Comparison of ENCODE assay signal across 9 mouse cellular contexts in the genomic region with DNA sequence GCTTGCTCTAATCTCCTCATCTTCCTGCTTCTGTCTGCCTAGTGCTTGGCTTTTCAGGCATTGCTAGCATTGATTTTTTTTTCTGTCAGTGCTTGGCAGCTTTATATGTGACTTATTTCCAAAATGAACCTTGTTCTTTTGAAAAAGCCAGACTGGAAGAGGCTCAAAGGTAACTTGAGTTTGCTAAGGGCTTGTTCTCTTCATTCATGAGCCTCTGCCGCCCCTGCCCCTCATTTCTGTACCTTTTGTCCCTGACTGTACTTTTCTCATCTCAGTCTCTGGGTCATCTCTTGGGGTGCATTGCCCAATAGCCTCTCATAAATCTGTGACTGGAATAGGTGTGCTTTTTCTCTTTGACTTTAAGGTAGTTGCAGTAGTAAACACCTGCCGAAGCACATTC. TPM values are rescaled to one million over a fixed set of nuclear protein-coding genes. Genes with fewer than 3 reads are reported as not detected.
A peak's percentile ranks its signal among the peaks of the same experiment; 100 is the strongest.
DNase-seq lines count a peak whose midpoint lies in the region; ATAC-seq and TF ChIP-seq lines count a peak whose summit lies in the region.
"Had no signal": no experiment of that assay in that cellular context is flagged by ENCODE, and none has a peak within 500 bp of the region (broad histone marks: within the 10 kb centered on the region; RNA-seq: fewer than 3 reads in every experiment).

No protein-coding gene starts in this region.

- H3K27ac ChIP-seq in ES-E14 (ENCODE audit: insufficient read depth, low read depth, low read length, poor library complexity, severe bottlenecking) = no peak overlapping the region
- no peak overlapping the region for H3K27ac ChIP-seq in intestine, embryonic 14.5 days (ENCODE audit: low read depth)
- peak overlapping the region; percentile 98 for H3K27ac ChIP-seq in liver, embryonic 16.5 days (ENCODE audit: low read length)

- no peaks in the 10 kb centered on the region for H3K27me3 ChIP-seq in intestine, embryonic 14.5 days (replicated peaks; ENCODE audit: control insufficient read depth, insufficient read depth, low read length)
- H3K27me3 ChIP-seq in liver, embryonic 16.5 days (ENCODE audit: control insufficient read depth, insufficient read depth, low read depth, low read length) = no peaks in the 10 kb centered on the region

- H3K4me2 ChIP-seq in intestine, embryonic 14.5 days (ENCODE audit: low read length) = peak overlapping the region; percentile 68
- H3K4me2 ChIP-seq in liver, embryonic 16.5 days (ENCODE audit: low read depth, low read length) = peak overlapping the region; percentile 91

- DNase-seq in cerebellum, adult 9-10 months = peak; percentile 46
- no peak for DNase-seq in cerebellum, postnatal 10 days
- no peak for DNase-seq in ES-E14 (ENCODE audit: low read depth, low spot score)
- no peak for DNase-seq in intestine, embryonic 14.5 days (ENCODE audit: low spot score)
- DNase-seq in right cerebral cortex, postnatal 4 days = no peak
- no peak for DNase-seq in retina, postnatal 1 day
- no peak for DNase-seq in left cerebral cortex, postnatal 14 days (ENCODE audit: low spot score in 2 of 2)
- DNase-seq: gastrocnemius, postnatal 25 days had no signal

- no peak overlapping the region; the same call in 1 of the 2 replicates for H3K9ac ChIP-seq in ES-E14 (ENCODE audit: insufficient read depth, low read depth, low read length, poor library complexity, severe bottlenecking)
- H3K9ac ChIP-seq in intestine, embryonic 14.5 days (ENCODE audit: low read length) = peak overlapping the region; percentile 90; the same call in 1 of the 2 replicates
- H3K9ac ChIP-seq in liver, embryonic 16.5 days (ENCODE audit: low read depth, low read length) = peak overlapping the region; percentile 92

- in situ Hi-C loops in ES-E14 (cut with MboI; ENCODE audit: low sequenced_read_pairs in 2 of 2, unreplicated experiment in 2 of 2) = no loop called here

- peak overlapping the region; percentile 76 to 99; a peak in 3 of 4 replicates for H3K4me3 ChIP-seq in ES-E14 (ENCODE audit: insufficient read depth in 1 of 2, low read depth in 1 of 2, low read length in 2 of 2, poor library complexity in 1 of 2, severe bottlenecking in 1 of 2)
- H3K4me3 ChIP-seq in intestine, embryonic 14.5 days (ENCODE audit: low read depth, low read length) = peak overlapping the region; percentile 81
- H3K4me3 ChIP-seq in liver, embryonic 16.5 days (ENCODE audit: low read depth, low read length) = peak overlapping the region; percentile 81

- intact Hi-C loops in left cerebral cortex, postnatal 14 days (cut with DNase I) = no loop called here

- 59% methylated on average over 2 of the region's 2 CpGs for WGBS in intestine, embryonic 14.5 days
- WGBS in liver, embryonic 16.5 days (ENCODE audit: insufficient replicate concordance) = 62% methylated on average over 2 of the region's 2 CpGs

- no peak for ATAC-seq in intestine, embryonic 14.5 days (replicated peaks; ENCODE audit: low FRiP score, low TSS enrichment, low read depth)
- ATAC-seq in liver, embryonic 16.5 days (ENCODE audit: low read depth) = no peak

- no peaks in the 10 kb centered on the region for H3K36me3 ChIP-seq in ES-E14 (ENCODE audit: control insufficient read depth, insufficient read depth, low read length, poor library complexity, severe bottlenecking)
- peaks cover 38% of the 10 kb centered on the region for H3K36me3 ChIP-seq in intestine, embryonic 14.5 days (ENCODE audit: control insufficient read depth, insufficient read depth, low read length)
- H3K36me3 ChIP-seq in liver, embryonic 16.5 days (ENCODE audit: control insufficient read depth, insufficient read depth) = peaks cover 4% of the 10 kb centered on the region; the same call in 1 of the 2 replicates

- no peaks in the 10 kb centered on the region for H3K9me3 ChIP-seq in ES-E14 (ENCODE audit: control insufficient read depth, insufficient read depth, low read depth, low read length)
- H3K9me3 ChIP-seq in intestine, embryonic 14.5 days (ENCODE audit: control insufficient read depth, low read length) = no peaks in the 10 kb centered on the region
- H3K9me3 ChIP-seq in liver, embryonic 16.5 days (replicated peaks; ENCODE audit: control insufficient read depth, low read length) = no peaks in the 10 kb centered on the region

- H3K4me1 ChIP-seq in ES-E14 (ENCODE audit: control insufficient read depth in 2 of 2, insufficient read depth in 2 of 2, low read length in 2 of 2, poor library complexity in 1 of 2) = no peaks in the 10 kb centered on the region; a peak in 1 of 4 replicates
- peaks cover 3% of the 10 kb centered on the region; the same call in 1 of the 2 replicates for H3K4me1 ChIP-seq in intestine, embryonic 14.5 days (replicated peaks; ENCODE audit: control insufficient read depth, insufficient read depth, low read length)
- peaks cover 9% of the 10 kb centered on the region for H3K4me1 ChIP-seq in liver, embryonic 16.5 days (ENCODE audit: control insufficient read depth, low read depth, low read length)

TF ChIP-seq in ES-E14, 5 proteins besides CTCF, POLR2A, EP300 and RAD21:
- TF ChIP-seq ZC3H11A (IDR thresholded peaks at IDR 0.05; ENCODE audit: borderline replicate concordance, low read depth, low read length) (no peak), HCFC1 (IDR thresholded peaks at IDR 0.05; ENCODE audit: borderline replicate concordance, insufficient read depth, low read length) (no peak), MAFK (IDR thresholded peaks at IDR 0.05; ENCODE audit: insufficient read depth, low read depth, low read length) (no peak), ZNF384 (IDR thresholded peaks at IDR 0.05; ENCODE audit: low read depth, low read length) (no peak), CHD2 (IDR thresholded peaks at IDR 0.05; ENCODE audit: low read depth, low read length) (no peak)
TF ChIP-seq in ES-E14: peak in this region for 0.

RNA-seq across cellular contexts. Expression of a gene that starts 1.3 kb away (rescaled TPM):
- 14.3 and 19.9 TPM in 2 replicates for total RNA-seq in ES-E14 (2012; rRNA removed)
- polyA plus RNA-seq in intestine, embryonic 14.5 days (2014; fragmentation: Nextera tagmentation; extraction: Ambion mirVana) = 41.3 and 49.9 TPM in 2 replicates
- 15.4 and 17.0 TPM in 2 replicates for polyA plus RNA-seq in liver, embryonic 16.5 days (2015; fragmentation: Nextera tagmentation; extraction: Ambion mirVana)
- 10 to 100 TPM; 20.6 to 22.1 TPM for total RNA-seq in left cerebral cortex, postnatal 14 days (2021)

RNA-seq across cellular contexts. Expression of a gene that starts 35.0 kb away (rescaled TPM):
- total RNA-seq in ES-E14 (2012; rRNA removed) = 0.31 and 0.32 TPM in 2 replicates
- 35.5 and 38.5 TPM in 2 replicates for polyA plus RNA-seq in intestine, embryonic 14.5 days (2014; fragmentation: Nextera tagmentation; extraction: Ambion mirVana)
- polyA plus RNA-seq in liver, embryonic 16.5 days (2015; fragmentation: Nextera tagmentation; extraction: Ambion mirVana) = 4.0 and 5.0 TPM in 2 replicates
- total RNA-seq in left cerebral cortex, postnatal 14 days (2021) = 1 to 10 TPM; 2.2 to 3.1 TPM
